Mouse (Mus musculus) embryonic stem cell, embryonic (primary cell): ENCODE results near the gene Mknk1.

Source experiments
- CTCF ChIA-PET, 4 experiments: fragments of 300-600 bp in 2 of 4; fragments of 350-600 bp in 2 of 4; sonication (Branson Sonifier 250); formaldehyde crosslinking; loops; one replicate each; lab custom pipeline; 2022; ENCODE audit warnings: inconsistent platforms in 2 of 4; lab: Charles Lee
- POLR2A ChIA-PET, 4 experiments: fragments of 300-600 bp in 2 of 4; fragments of 350-600 bp in 2 of 4; sonication (Branson Sonifier 250); formaldehyde crosslinking; loops; one replicate each; lab custom pipeline; 2022; ENCODE audit warnings: antibody characterized with exemption in 4 of 4, inconsistent platforms in 1 of 4; lab: Charles Lee

Mknk1 gene

GRCm38 (mm10) chr4:115838696-115839641 is at the start of gene Mknk1:
TSS of gene Mknk1 (plus strand) at chr4:115839198.
- ChIA-PET CTCF (interaction anchor here (0.6 to 1.6 kb wide), 12 partner anchors 10 to 886 kb away, joined by 3 to 8 read pairs (median 4); no protein-coding TSS in a partner anchor), POLR2A (interaction anchor here (0.7 to 5.6 kb wide), 60 partner anchors 8 to 839 kb away, joined by 3 to 52 read pairs (median 3); partner anchors contain the start of genes Mob3c (in 3 of the 4), Atpaf1 (in 2 of the 4), 6430628N08Rik (in 1 of the 4) and Dmbx1 (in 1 of the 4))

GRCm38 (mm10) chr4:115790864-115791263 is 48.1 kb upstream of the Mknk1 start:
- POLR2A ChIA-PET = interaction anchor here in 1 of 4 experiments (0.9 kb wide), 1 partner anchor 31 kb away, joined by 5 read pairs; no protein-coding TSS in a partner anchor
- CTCF ChIA-PET = no interaction called here

- ChIA-PET POLR2A (interaction anchor here in 2 of 4 experiments (0.8 to 1.8 kb wide), 5 partner anchors 9 to 52 kb away, joined by 4 read pairs; partner anchors contain the start of gene Atpaf1 (in 1 of the 2)), CTCF (no interaction called here)
Measured at GRCm38 (mm10) chr4:115795360-115795759, 43.6 kb upstream of the Mknk1 start.

- POLR2A ChIA-PET = interaction anchor here in 2 of 4 experiments (0.8 to 1.9 kb wide), 5 partner anchors 12 to 39 kb away, joined by 3 to 5 read pairs (median 3); partner anchors contain the start of gene Mknk1 (in 1 of the 2)
- CTCF ChIA-PET = interaction anchor here in 1 of 4 experiments (0.5 kb wide), 1 partner anchor 47 kb away, joined by 3 read pairs; no protein-coding TSS in a partner anchor
Measured at GRCm38 (mm10) chr4:115799981-115800380, 39.0 kb upstream of the Mknk1 start.

GRCm38 (mm10) chr4:115812326-115812725 is 26.7 kb upstream of the Mknk1 start:
- ChIA-PET POLR2A (interaction anchor here in 3 of 4 experiments (0.7 to 4.7 kb wide), 10 partner anchors 9 to 28 kb away, joined by 3 to 28 read pairs (median 9); partner anchors contain the start of genes Mob3c (in 2 of the 3), Atpaf1 (in 1 of the 3) and Mknk1 (in 1 of the 3)), CTCF (interaction anchor here in 1 of 4 experiments (1.3 kb wide), 1 partner anchor 15 kb away, joined by 3 read pairs; the partner anchor contains the start of gene Mob3c)

- POLR2A ChIA-PET = interaction anchor here in 3 of 4 experiments (0.6 to 4.7 kb wide), 7 partner anchors 9 to 248 kb away, joined by 3 to 28 read pairs (median 3); partner anchors contain the start of genes Efcab14 (in 1 of the 3) and Mknk1 (in 1 of the 3)
- CTCF ChIA-PET = no interaction called here
Measured at GRCm38 (mm10) chr4:115815606-115816005, 23.4 kb upstream of the Mknk1 start.

GRCm38 (mm10) chr4:115820199-115820598 is 18.8 kb upstream of the Mknk1 start:
- POLR2A ChIA-PET = interaction anchor here in 3 of 4 experiments (0.5 to 7.2 kb wide), 19 partner anchors 8 to 820 kb away, joined by 3 to 79 read pairs (median 8); partner anchors contain the start of genes Atpaf1 (in 2 of the 3), Mknk1 (in 2 of the 3), Nsun4 (in 1 of the 3) and Stil (in 1 of the 3)
- CTCF ChIA-PET = interaction anchor here in 2 of 4 experiments (0.5 to 0.6 kb wide), 2 partner anchors 67 to 82 kb away, joined by 3 to 5 read pairs; no protein-coding TSS in a partner anchor

- ChIA-PET CTCF (interaction anchor here in 2 of 4 experiments (0.6 to 1.0 kb wide), 2 partner anchors 66 to 183 kb away, joined by 3 read pairs; no protein-coding TSS in a partner anchor), POLR2A (interaction anchor here in 3 of 4 experiments (0.8 to 7.2 kb wide), 28 partner anchors 8 to 236 kb away, joined by 3 to 79 read pairs (median 5); partner anchors contain the start of genes Atpaf1 (in 3 of the 3), Mknk1 (in 3 of the 3), Efcab14 (in 1 of the 3) and Nsun4 (in 1 of the 3))
Measured at GRCm38 (mm10) chr4:115820944-115821343, 18.1 kb upstream of the Mknk1 start.

GRCm38 (mm10) chr4:115821431-115821830 is 17.6 kb upstream of the Mknk1 start:
- CTCF ChIA-PET = interaction anchor here in 1 of 4 experiments (1.0 kb wide), 1 partner anchor 183 kb away, joined by 3 read pairs; no protein-coding TSS in a partner anchor
- POLR2A ChIA-PET = interaction anchor here in 3 of 4 experiments (0.8 to 7.2 kb wide), 28 partner anchors 8 to 236 kb away, joined by 3 to 79 read pairs (median 5); partner anchors contain the start of genes Atpaf1 (in 3 of the 3), Mknk1 (in 3 of the 3), Efcab14 (in 1 of the 3) and Nsun4 (in 1 of the 3)

- CTCF ChIA-PET = interaction anchor here in 1 of 4 experiments (1.0 kb wide), 1 partner anchor 182 kb away, joined by 3 read pairs; no protein-coding TSS in a partner anchor
- POLR2A ChIA-PET = interaction anchor here in 3 of 4 experiments (0.8 to 7.2 kb wide), 19 partner anchors 9 to 231 kb away, joined by 3 to 79 read pairs (median 8); partner anchors contain the start of genes Atpaf1 (in 3 of the 3), Mknk1 (in 3 of the 3) and Nsun4 (in 1 of the 3)
Measured at GRCm38 (mm10) chr4:115821928-115822327, 17.1 kb upstream of the Mknk1 start.

GRCm38 (mm10) chr4:115824178-115824577 is 14.8 kb upstream of the Mknk1 start:
- CTCF ChIA-PET = no interaction called here

GRCm38 (mm10) chr4:115825271-115825670 is 13.7 kb upstream of the Mknk1 start:
- ChIA-PET POLR2A (interaction anchor here in 2 of 4 experiments (0.8 to 5.0 kb wide), 5 partner anchors 12 to 41 kb away, joined by 3 to 31 read pairs (median 5); partner anchors contain the start of genes Mknk1 (in 2 of the 2) and Atpaf1 (in 1 of the 2)), CTCF (interaction anchor here in 1 of 4 experiments (0.6 kb wide), 1 partner anchor 42 kb away, joined by 3 read pairs; no protein-coding TSS in a partner anchor)

More at GRCm38 (mm10) chr4:115824178-115824577, 14.8 kb upstream of the Mknk1 start:
- POLR2A ChIA-PET = interaction anchor here in 2 of 4 experiments (1.1 to 7.2 kb wide), 6 partner anchors 7 to 40 kb away, joined by 3 to 79 read pairs (median 7); partner anchors contain the start of genes Atpaf1 (in 2 of the 2) and Mknk1 (in 1 of the 2)

GRCm38 (mm10) chr4:115827066-115827465 is 11.9 kb upstream of the Mknk1 start:
- POLR2A ChIA-PET = interaction anchor here in 3 of 4 experiments (0.5 to 5.1 kb wide), 20 partner anchors 10 to 247 kb away, joined by 3 to 52 read pairs (median 6); partner anchors contain the start of genes Atpaf1 (in 3 of the 3), Mknk1 (in 2 of the 3) and Nsun4 (in 1 of the 3)
- CTCF ChIA-PET = interaction anchor here in 3 of 4 experiments (0.5 to 1.4 kb wide), 3 partner anchors 14 to 730 kb away, joined by 3 to 6 read pairs (median 3); no protein-coding TSS in a partner anchor

- ChIA-PET POLR2A (interaction anchor here (0.7 to 5.1 kb wide), 22 partner anchors 9 to 892 kb away, joined by 3 to 52 read pairs (median 6); partner anchors contain the start of genes Atpaf1 (in 3 of the 4), Mknk1 (in 3 of the 4), Nsun4 (in 3 of the 4) and Efcab14 (in 1 of the 4)), CTCF (interaction anchor here in 3 of 4 experiments (0.6 to 1.4 kb wide), 3 partner anchors 14 to 351 kb away, joined by 3 read pairs; no protein-coding TSS in a partner anchor)
Measured at GRCm38 (mm10) chr4:115827535-115827887, 11.5 kb upstream of the Mknk1 start.

GRCm38 (mm10) chr4:115827888-115828571 is 11.0 kb upstream of the Mknk1 start, which contains the start of gene Mob3c:
TSS of gene Mob3c (plus strand) at chr4:115828092.
- ChIA-PET POLR2A (interaction anchor here (0.6 to 5.1 kb wide), 30 partner anchors 9 to 891 kb away, joined by 3 to 52 read pairs (median 4); partner anchors contain the start of genes Atpaf1 (in 3 of the 4), Mknk1 (in 3 of the 4), Nsun4 (in 3 of the 4) and Dmbx1 (in 1 of the 4)), CTCF (interaction anchor here in 3 of 4 experiments (0.6 to 1.6 kb wide), 6 partner anchors 11 to 350 kb away, joined by 3 to 4 read pairs (median 3); partner anchors contain the start of gene Mknk1 (in 1 of the 3))
